Mouse (Mus musculus) CH12.LX (cell line): ENCODE measurements around the gene Tagln2.

ENCODE experiments used
- CTCF ChIP-seq, 2 experiments: IDR thresholded peaks in 1 of 2; conservative IDR thresholded peaks in 1 of 2; 2 replicates each; pipeline ENCODE4 v1.5.1; 2011 to 2012; ENCODE audit warnings: low read depth in 2 of 2, low read length in 2 of 2, improper control_type of control experiment in 1 of 2, inconsistent platforms in 1 of 2, mild to moderate bottlenecking in 1 of 2, moderate library complexity in 1 of 2
- GABPA ChIP-seq: IDR thresholded peaks from 2 replicates; pipeline ENCODE4 v1.6.1; 2012; ENCODE audit warnings: low read depth, low read length, improper control_type of control experiment, inconsistent platforms; ENCODE audit not compliant: insufficient replicate concordance
- MAX ChIP-seq: IDR thresholded peaks from 2 replicates; pipeline ENCODE4 v1.6.1; 2011; ENCODE audit warnings: low read length, improper control_type of control experiment
- MYC ChIP-seq: IDR thresholded peaks from 2 replicates; pipeline ENCODE4 v1.6.1; 2011; ENCODE audit warnings: low read depth, mild to moderate bottlenecking, improper control_type of control experiment, low read length
- ZMIZ1 ChIP-seq: IDR thresholded peaks from 2 replicates; pipeline ENCODE4 v1.6.1; 2012; ENCODE audit warnings: low read depth, mild to moderate bottlenecking, inconsistent platforms, low read length, improper control_type of control experiment

GRCm38 (mm10) chr1:172540283-172540820 is 40.5 kb downstream of the Tagln2 start:
- no peak for TF ChIP-seq ZMIZ1
- no peak for TF ChIP-seq MYC
- TF ChIP-seq CTCF (conservative IDR thresholded peaks at IDR 0.05 in 1 of 2, IDR thresholded peaks at IDR 0.05 in 1 of 2; ENCODE audit: low read depth in 2 of 2, low read length in 2 of 2) = no peak
- TF ChIP-seq MAX = no peak
- no peak for TF ChIP-seq GABPA
